Mouse (Mus musculus) spleen, adult 2 months (tissue): ENCODE results near the gene Gmppb. TPM values are rescaled to one million over a fixed set of nuclear protein-coding genes. Genes with fewer than 3 reads are reported as not detected.

ENCODE experiments used
- DNase-seq, 2 experiments: peaks; one replicate each; pipeline versions ENCODE4 v3.0.0 to v3.0.0-alpha.2; 2012 to 2021; ENCODE audit warnings: low spot score in 2 of 2, low read depth in 1 of 2
- H3K27ac ChIP-seq: fragments of 200-500 bp; 2 replicates; pipeline ENCODE4 v1.5.1; 2012; ENCODE audit warnings: low read length, inconsistent platforms; ENCODE audit not compliant: insufficient read depth
- H3K27me3 ChIP-seq: fragments of 200-500 bp; 2 replicates; pipeline ENCODE4 v1.6.1; 2012; ENCODE audit warnings: mild to moderate bottlenecking, moderate library complexity, low read length, inconsistent platforms; ENCODE audit not compliant: control insufficient read depth, insufficient read depth
- H3K36me3 ChIP-seq: fragments of 200-500 bp; 2 replicates; pipeline ENCODE4 v1.6.1; 2012; ENCODE audit warnings: mild to moderate bottlenecking, low read length, inconsistent platforms; ENCODE audit not compliant: control insufficient read depth, insufficient read depth
- H3K4me1 ChIP-seq: fragments of 200-500 bp; 2 replicates; pipeline ENCODE4 v1.6.1; 2011; ENCODE audit warnings: inconsistent platforms; ENCODE audit not compliant: control insufficient read depth, insufficient read depth, insufficient read length
- H3K4me3 ChIP-seq: fragments of 200-500 bp; 2 replicates; pipeline ENCODE4 v1.5.1; 2011; ENCODE audit warnings: mild to moderate bottlenecking, inconsistent platforms; ENCODE audit not compliant: insufficient read depth, insufficient read length; ENCODE audit errors: extremely low read depth
- CTCF ChIP-seq: fragments of 200-500 bp; IDR thresholded peaks from 2 replicates; pipeline ENCODE4 v1.5.1; 2011; ENCODE audit warnings: mild to moderate bottlenecking, inconsistent platforms; ENCODE audit not compliant: insufficient read depth, insufficient read length, insufficient replicate concordance; ENCODE audit errors: extremely low read depth
- POLR2A ChIP-seq: fragments of 200-500 bp; IDR thresholded peaks from 2 replicates; pipeline ENCODE4 v1.6.1; 2011; ENCODE audit warnings: low read depth, low read length, inconsistent platforms
- WGBS: fragments of 180-500 bp; shearing (Covaris S2); methylation state at CpG from one replicate; pipeline ENCODE4 v1.1.7; 2018; 5-methylcytosine and 5-hydroxymethylcytosine counted together
- polyA plus RNA-seq: library from polyadenylated mRNA; depleted of rRNA; stranded (reverse); fragments of >200 nt; gene quantifications from 2 replicates; pipeline ENCODE4 v1.2.3, GENCODE M21; 2012

Gene Gmppb
- polyA plus RNA-seq, 1 experiment: 11.6 TPM

DNA sequence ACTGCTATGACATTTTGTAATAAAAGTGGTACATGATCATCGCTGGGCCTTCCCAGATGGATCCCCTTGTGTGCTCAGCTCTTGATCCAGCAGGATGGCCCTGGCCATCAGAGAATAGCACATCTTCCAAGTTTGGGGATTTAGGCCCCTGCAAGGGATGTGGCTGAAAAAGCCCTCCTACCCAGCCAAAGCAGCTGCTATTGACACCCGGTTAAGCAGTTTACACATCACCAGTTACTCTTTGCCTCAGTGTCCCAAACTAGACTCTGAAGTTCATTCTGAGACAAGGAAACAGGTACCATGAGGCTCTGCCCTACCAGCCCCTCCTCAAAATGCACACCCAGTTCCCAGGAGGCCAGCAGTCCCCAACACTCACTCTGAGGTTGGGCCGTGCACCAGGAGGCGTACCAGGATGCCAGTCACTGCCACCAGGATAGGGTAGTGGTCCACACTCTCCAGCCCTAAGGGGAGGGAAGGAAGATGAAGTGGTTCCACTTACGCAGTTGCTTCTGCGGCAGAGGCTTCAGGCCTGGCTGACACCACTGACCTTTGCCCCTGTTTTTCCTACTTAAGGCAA, 6.7 kb downstream of the Gmppb start:
- no peaks in the 10 kb centered on the region for H3K4me1 ChIP-seq
- H3K4me3 ChIP-seq: no peak overlapping the region
- no peak overlapping the region for H3K27ac ChIP-seq
- TF ChIP-seq POLR2A: no peak
- no peak for TF ChIP-seq CTCF
- peaks cover 57% of the 10 kb centered on the region for H3K36me3 ChIP-seq
- H3K27me3 ChIP-seq: no peaks in the 10 kb centered on the region
- DNase-seq: no peak
- WGBS: 92% methylated on average over 6 of the region's 6 CpGs

DNA sequence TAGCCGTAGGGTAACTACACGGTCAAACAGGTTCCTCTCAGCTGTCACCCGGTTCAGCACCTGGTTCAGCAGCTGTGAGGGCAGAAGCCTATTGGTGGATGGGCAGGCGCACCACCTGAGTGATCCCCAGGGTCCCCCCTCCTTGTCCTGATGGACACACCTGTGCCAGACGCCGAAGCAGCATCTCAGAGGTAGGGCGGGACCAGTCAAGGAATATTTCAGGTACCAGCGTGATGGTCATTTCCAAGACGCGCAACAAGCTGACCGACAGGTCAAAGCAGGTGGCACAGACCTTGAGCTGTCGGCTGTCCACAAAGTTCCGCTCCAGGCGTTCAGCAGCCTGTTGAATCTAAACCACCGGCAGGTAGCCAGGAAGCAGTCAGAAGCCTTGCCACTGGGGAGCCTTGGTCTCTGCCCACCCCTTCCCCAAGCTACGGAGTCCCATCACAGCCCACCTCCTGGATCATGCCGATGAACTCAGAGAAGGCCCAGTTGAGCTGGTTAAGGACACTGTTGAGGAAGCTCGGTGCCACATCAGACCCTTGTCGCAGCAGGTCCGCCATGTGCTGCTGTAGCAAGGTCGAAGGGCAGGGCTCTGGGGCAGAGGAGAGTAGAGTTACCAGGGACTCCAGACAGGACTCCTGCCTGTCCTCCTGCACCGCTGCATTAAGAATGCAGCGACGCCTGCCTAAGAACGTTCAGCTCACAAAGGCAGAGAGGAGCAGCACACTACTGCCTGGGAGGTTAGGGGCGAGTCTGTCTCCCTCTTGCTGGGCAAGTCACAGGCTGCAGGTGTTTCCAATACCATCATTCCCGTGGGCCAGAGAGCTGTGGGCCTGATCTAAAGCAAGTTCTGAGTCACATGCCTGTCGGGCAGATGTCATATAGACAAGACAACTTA, 7.6 kb downstream of the Gmppb start:
- H3K27me3 ChIP-seq: no peaks in the 10 kb centered on the region
- 93% methylated on average over 28 of the region's 28 CpGs for WGBS
- TF ChIP-seq POLR2A (no peak), CTCF (no peak)
- peaks cover 55% of the 10 kb centered on the region for H3K36me3 ChIP-seq
- no peak for DNase-seq
- no peaks in the 10 kb centered on the region for H3K4me1 ChIP-seq
- H3K4me3 ChIP-seq: no peak overlapping the region
- no peak overlapping the region for H3K27ac ChIP-seq

DNA sequence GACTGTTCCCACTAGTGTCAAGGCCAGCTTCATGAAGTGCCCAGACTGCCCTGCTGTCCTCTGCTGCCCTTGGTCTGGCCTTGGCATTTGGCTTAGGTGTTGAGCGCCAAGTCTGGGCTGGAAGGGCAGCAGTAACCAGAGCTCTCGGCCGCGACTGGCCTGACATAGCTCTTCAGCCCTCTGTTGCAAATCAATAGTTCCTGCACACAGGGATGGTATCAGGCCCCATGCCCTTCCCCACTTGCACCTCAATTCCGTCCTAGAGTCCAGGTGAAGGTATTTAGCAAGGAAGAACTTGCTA, 8.2 kb downstream of the Gmppb start:
- TF ChIP-seq POLR2A: no peak
- TF ChIP-seq CTCF: no peak
- H3K36me3 ChIP-seq: peaks cover 57% of the 10 kb centered on the region
- no peaks in the 10 kb centered on the region for H3K4me1 ChIP-seq
- over 99% methylated on average over 5 of the region's 5 CpGs for WGBS
- DNase-seq: no peak
- H3K27ac ChIP-seq: no peak overlapping the region
- no peak overlapping the region for H3K4me3 ChIP-seq
- H3K27me3 ChIP-seq: no peaks in the 10 kb centered on the region

DNA sequence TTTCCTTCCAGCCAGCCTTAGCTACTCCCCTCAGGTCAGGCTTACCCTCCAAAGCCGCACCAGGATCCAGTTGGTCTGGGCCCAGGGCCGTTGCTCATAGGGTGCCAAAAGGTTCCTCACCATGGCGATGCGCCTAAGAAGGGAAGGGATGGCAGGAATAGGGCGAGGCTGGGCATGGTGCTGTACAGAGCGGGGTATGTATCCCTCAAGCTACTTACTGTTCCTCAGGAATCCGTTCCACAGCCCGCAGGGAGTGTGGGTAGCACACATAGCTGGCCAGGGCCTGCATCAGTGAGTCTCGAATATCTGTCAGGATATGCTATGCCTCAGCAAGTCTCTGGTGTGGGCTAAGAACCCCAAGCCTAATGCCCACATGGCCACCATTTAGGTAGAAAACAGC, 9.2 kb downstream of the Gmppb start:
- no peak for TF ChIP-seq CTCF
- TF ChIP-seq POLR2A: no peak
- Histone ChIP-seq H3K36me3 (peaks cover 66% of the 10 kb centered on the region), H3K27me3 (no peaks in the 10 kb centered on the region), H3K4me1 (no peaks in the 10 kb centered on the region), H3K4me3 (no peak overlapping the region), H3K27ac (no peak overlapping the region)
- peak in 1 of 2 experiments; percentile 2 for DNase-seq
- 95% methylated on average over 9 of the region's 9 CpGs for WGBS

DNA sequence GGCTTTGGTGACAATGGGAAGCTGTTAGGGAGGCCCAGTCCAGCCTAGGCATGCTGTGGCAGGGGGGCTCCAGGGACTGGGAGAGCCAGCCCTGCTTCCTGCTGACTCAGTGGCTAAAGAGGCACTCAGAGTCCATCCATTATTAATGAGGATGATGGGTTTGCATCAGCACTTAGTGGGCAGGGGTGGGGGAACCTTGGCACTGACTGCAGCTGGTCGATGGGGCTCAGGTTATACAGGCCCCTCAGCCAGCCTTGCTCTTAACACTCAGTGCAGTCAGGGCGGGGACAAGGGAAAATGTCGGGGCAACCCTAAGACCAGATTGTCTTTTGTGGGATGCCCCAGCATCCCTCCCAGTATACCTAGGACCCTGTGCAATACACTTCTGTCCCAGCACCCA, 13.1 kb downstream of the Gmppb start:
- no peaks in the 10 kb centered on the region for H3K27me3 ChIP-seq
- TF ChIP-seq CTCF (no peak), POLR2A (no peak)
- H3K4me3 ChIP-seq: no peak overlapping the region
- no peak for DNase-seq
- 96% methylated on average over 3 of the region's 3 CpGs for WGBS
- peaks cover 54% of the 10 kb centered on the region for H3K36me3 ChIP-seq
- H3K27ac ChIP-seq: no peak overlapping the region
- H3K4me1 ChIP-seq: no peaks in the 10 kb centered on the region

DNA sequence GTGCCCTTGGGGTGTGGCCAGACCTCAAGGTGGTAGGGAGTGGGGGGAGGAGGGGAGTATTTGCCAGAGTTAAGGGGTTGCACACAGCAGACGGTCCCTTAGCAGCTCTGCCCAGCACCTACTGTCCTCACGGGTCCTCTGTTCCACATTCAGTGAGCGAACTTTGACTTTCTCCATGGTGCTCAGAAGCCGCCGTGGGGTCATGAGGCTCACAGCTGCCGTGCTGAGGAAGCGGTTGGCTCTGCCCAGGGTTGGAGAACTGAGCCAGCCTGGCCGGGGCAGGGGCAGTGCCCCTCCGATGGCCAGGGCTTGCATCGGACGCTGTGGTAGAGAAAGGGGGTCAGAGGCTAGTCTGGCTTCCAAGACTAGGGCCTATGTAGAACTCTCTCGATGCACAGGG, 14.3 kb downstream of the Gmppb start:
- H3K4me1 ChIP-seq: no peaks in the 10 kb centered on the region
- H3K4me3 ChIP-seq: no peak overlapping the region
- 94% methylated on average over 12 of the region's 12 CpGs for WGBS
- DNase-seq: no peak
- H3K36me3 ChIP-seq: peaks cover 43% of the 10 kb centered on the region
- no peak for TF ChIP-seq CTCF
- TF ChIP-seq POLR2A: no peak
- no peaks in the 10 kb centered on the region for H3K27me3 ChIP-seq
- no peak overlapping the region for H3K27ac ChIP-seq

DNA sequence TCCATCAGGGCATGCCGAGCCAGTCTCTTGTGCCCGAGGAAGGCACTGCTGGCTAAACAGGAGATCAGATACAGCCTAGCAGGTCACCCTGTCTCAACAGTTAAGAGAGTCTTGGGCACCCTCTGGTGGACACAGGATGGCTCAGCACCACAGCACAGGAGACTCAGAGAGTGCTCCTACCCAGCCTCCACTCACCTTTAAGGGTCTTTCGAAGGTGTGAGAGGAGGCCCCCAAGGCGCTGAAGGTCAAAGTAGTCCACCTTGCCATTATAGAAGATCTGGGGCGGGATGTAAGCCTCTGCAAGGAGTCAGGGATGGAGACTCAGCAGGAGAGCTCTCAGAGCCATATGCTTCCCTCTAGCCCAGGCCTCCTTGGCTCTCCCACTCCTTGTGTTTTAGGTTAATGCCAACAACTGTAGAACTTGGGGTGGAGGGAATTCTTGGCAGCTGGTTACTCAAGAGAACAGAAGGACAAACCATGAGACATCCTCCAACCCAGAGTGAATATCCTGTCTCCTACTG, 16.5 kb downstream of the Gmppb start:
- Histone ChIP-seq H3K36me3 (peaks cover 38% of the 10 kb centered on the region), H3K27ac (no peak overlapping the region), H3K4me3 (no peak overlapping the region), H3K4me1 (no peaks in the 10 kb centered on the region), H3K27me3 (no peaks in the 10 kb centered on the region)
- peak in 1 of 2 experiments; percentile 49 for DNase-seq
- 55% methylated on average over 5 of the region's 5 CpGs for WGBS
- peak; percentile 38; the same call in 1 of the 2 replicates for TF ChIP-seq CTCF
- TF ChIP-seq POLR2A: no peak
